Mouse (Mus musculus): ENCODE data around the gene Spaar. TPM values are rescaled to one million over a fixed set of nuclear protein-coding genes. Genes with fewer than 3 reads are reported as not detected.

Gene Spaar
- polyA plus RNA-seq, 1 experiment from 2014 or later, result 0.08 TPM

- Histone ChIP-seq H3K36me3 (replicated peaks; ENCODE audit: control insufficient read depth, insufficient read depth, low read depth, low read length) (no peaks in the 10 kb centered on the region), H3K4me2 (ENCODE audit: low read depth, low read length) (no peak overlapping the region), H3K9ac (replicated peaks; ENCODE audit: low read length) (no peak overlapping the region), H3K4me1 (ENCODE audit: control insufficient read depth, insufficient read depth, low read length) (no peaks in the 10 kb centered on the region), H3K9me3 (replicated peaks; ENCODE audit: control insufficient read depth, low read length) (no peaks in the 10 kb centered on the region), H3K4me3 (ENCODE audit: low read depth, low read length) (no peak overlapping the region), H3K27me3 (ENCODE audit: control insufficient read depth, insufficient read depth, low read length) (no peaks in the 10 kb centered on the region), H3K27ac (replicated peaks; ENCODE audit: low read depth, low read length) (no peak overlapping the region)
- ATAC-seq (replicated peaks; ENCODE audit: insufficient number of reproducible peaks, low FRiP score, low TSS enrichment, low read depth) (no peak), DNase-seq (ENCODE audit: low spot score) (no peak)
- WGBS, result 76% methylated on average over 5 of the region's 5 CpGs
Measured at GRCm38 (mm10) chr4:43733186-43733585, 3.4 kb downstream of the Spaar start.

- no peak for DNase-seq (ENCODE audit: low spot score)
- H3K4me1 ChIP-seq (ENCODE audit: control insufficient read depth, insufficient read depth, low read length), result no peaks in the 10 kb centered on the region
- no peak for ATAC-seq (replicated peaks; ENCODE audit: insufficient number of reproducible peaks, low FRiP score, low TSS enrichment, low read depth)
- WGBS, result 44% methylated on average over 6 of the region's 6 CpGs
- no peak overlapping the region for H3K27ac ChIP-seq (replicated peaks; ENCODE audit: low read depth, low read length)
- no peak overlapping the region for H3K9ac ChIP-seq (replicated peaks; ENCODE audit: low read length)
- no peak overlapping the region for H3K4me2 ChIP-seq (ENCODE audit: low read depth, low read length)
- H3K4me3 ChIP-seq (ENCODE audit: low read depth, low read length), result no peak overlapping the region
- H3K9me3 ChIP-seq (replicated peaks; ENCODE audit: control insufficient read depth, low read length), result no peaks in the 10 kb centered on the region
- no peaks in the 10 kb centered on the region for H3K27me3 ChIP-seq (ENCODE audit: control insufficient read depth, insufficient read depth, low read length)
- no peaks in the 10 kb centered on the region for H3K36me3 ChIP-seq (replicated peaks; ENCODE audit: control insufficient read depth, insufficient read depth, low read depth, low read length)
Measured at GRCm38 (mm10) chr4:43737144-43737543, 7.3 kb downstream of the Spaar start.

GRCm38 (mm10) chr4:43738989-43739674 lies 9.3 kb downstream of the Spaar start:
- Histone ChIP-seq H3K9ac (replicated peaks; ENCODE audit: low read length) (no peak overlapping the region), H3K4me2 (ENCODE audit: low read depth, low read length) (no peak overlapping the region), H3K4me3 (ENCODE audit: low read depth, low read length) (no peak overlapping the region), H3K27ac (replicated peaks; ENCODE audit: low read depth, low read length) (no peak overlapping the region), H3K4me1 (ENCODE audit: control insufficient read depth, insufficient read depth, low read length) (no peaks in the 10 kb centered on the region), H3K9me3 (replicated peaks; ENCODE audit: control insufficient read depth, low read length) (no peaks in the 10 kb centered on the region), H3K36me3 (replicated peaks; ENCODE audit: control insufficient read depth, insufficient read depth, low read depth, low read length) (no peaks in the 10 kb centered on the region), H3K27me3 (ENCODE audit: control insufficient read depth, insufficient read depth, low read length) (no peaks in the 10 kb centered on the region)
- 70% methylated on average over 8 of the region's 8 CpGs for WGBS
- ATAC-seq (replicated peaks; ENCODE audit: insufficient number of reproducible peaks, low FRiP score, low TSS enrichment, low read depth) (no peak), DNase-seq (ENCODE audit: low spot score) (no peak)

GRCm38 (mm10) chr4:43741526-43741925 lies 11.7 kb downstream of the Spaar start:
- H3K9ac ChIP-seq (replicated peaks; ENCODE audit: low read length), result no peak overlapping the region
- no peaks in the 10 kb centered on the region for H3K9me3 ChIP-seq (replicated peaks; ENCODE audit: control insufficient read depth, low read length)
- no peaks in the 10 kb centered on the region for H3K36me3 ChIP-seq (replicated peaks; ENCODE audit: control insufficient read depth, insufficient read depth, low read depth, low read length)
- H3K4me1 ChIP-seq (ENCODE audit: control insufficient read depth, insufficient read depth, low read length), result no peaks in the 10 kb centered on the region
- DNase-seq (ENCODE audit: low spot score), result no peak
- no peak overlapping the region for H3K4me3 ChIP-seq (ENCODE audit: low read depth, low read length)
- H3K4me2 ChIP-seq (ENCODE audit: low read depth, low read length), result no peak overlapping the region
- H3K27ac ChIP-seq (replicated peaks; ENCODE audit: low read depth, low read length), result no peak overlapping the region
- WGBS, result 56% methylated on average over 5 of the region's 5 CpGs
- H3K27me3 ChIP-seq (ENCODE audit: control insufficient read depth, insufficient read depth, low read length), result no peaks in the 10 kb centered on the region
- ATAC-seq (replicated peaks; ENCODE audit: insufficient number of reproducible peaks, low FRiP score, low TSS enrichment, low read depth), result no peak

- DNase-seq (ENCODE audit: low spot score) (no peak), ATAC-seq (replicated peaks; ENCODE audit: insufficient number of reproducible peaks, low FRiP score, low TSS enrichment, low read depth) (no peak)
- Histone ChIP-seq H3K36me3 (replicated peaks; ENCODE audit: control insufficient read depth, insufficient read depth, low read depth, low read length) (no peaks in the 10 kb centered on the region), H3K27ac (replicated peaks; ENCODE audit: low read depth, low read length) (no peak overlapping the region), H3K4me2 (ENCODE audit: low read depth, low read length) (no peak overlapping the region), H3K9me3 (replicated peaks; ENCODE audit: control insufficient read depth, low read length) (no peaks in the 10 kb centered on the region), H3K4me3 (ENCODE audit: low read depth, low read length) (no peak overlapping the region), H3K4me1 (ENCODE audit: control insufficient read depth, insufficient read depth, low read length) (no peaks in the 10 kb centered on the region), H3K27me3 (ENCODE audit: control insufficient read depth, insufficient read depth, low read length) (no peaks in the 10 kb centered on the region), H3K9ac (replicated peaks; ENCODE audit: low read length) (no peak overlapping the region)
- 34% methylated on average over 4 of the region's 4 CpGs for WGBS
Measured at GRCm38 (mm10) chr4:43742637-43743036, 12.8 kb downstream of the Spaar start.

- no peak overlapping the region for H3K4me2 ChIP-seq (ENCODE audit: low read depth, low read length)
- no peak overlapping the region for H3K27ac ChIP-seq (replicated peaks; ENCODE audit: low read depth, low read length)
- DNase-seq (ENCODE audit: low spot score), result no peak
- ATAC-seq (replicated peaks; ENCODE audit: insufficient number of reproducible peaks, low FRiP score, low TSS enrichment, low read depth), result no peak
- no peaks in the 10 kb centered on the region for H3K9me3 ChIP-seq (replicated peaks; ENCODE audit: control insufficient read depth, low read length)
- H3K36me3 ChIP-seq (replicated peaks; ENCODE audit: control insufficient read depth, insufficient read depth, low read depth, low read length), result no peaks in the 10 kb centered on the region
- 48% methylated on average over 1 of the region's 1 CpGs for WGBS
- no peaks in the 10 kb centered on the region for H3K4me1 ChIP-seq (ENCODE audit: control insufficient read depth, insufficient read depth, low read length)
- H3K27me3 ChIP-seq (ENCODE audit: control insufficient read depth, insufficient read depth, low read length), result no peaks in the 10 kb centered on the region
- H3K4me3 ChIP-seq (ENCODE audit: low read depth, low read length), result no peak overlapping the region
- no peak overlapping the region for H3K9ac ChIP-seq (replicated peaks; ENCODE audit: low read length)
Measured at GRCm38 (mm10) chr4:43743099-43743498, 13.3 kb downstream of the Spaar start.

- Histone ChIP-seq H3K9ac (replicated peaks; ENCODE audit: low read length) (no peak overlapping the region), H3K4me1 (ENCODE audit: control insufficient read depth, insufficient read depth, low read length) (no peaks in the 10 kb centered on the region), H3K9me3 (replicated peaks; ENCODE audit: control insufficient read depth, low read length) (no peaks in the 10 kb centered on the region), H3K4me3 (ENCODE audit: low read depth, low read length) (no peak overlapping the region), H3K4me2 (ENCODE audit: low read depth, low read length) (no peak overlapping the region), H3K36me3 (replicated peaks; ENCODE audit: control insufficient read depth, insufficient read depth, low read depth, low read length) (no peaks in the 10 kb centered on the region), H3K27ac (replicated peaks; ENCODE audit: low read depth, low read length) (no peak overlapping the region), H3K27me3 (ENCODE audit: control insufficient read depth, insufficient read depth, low read length) (no peaks in the 10 kb centered on the region)
- WGBS, result 17% methylated on average over 6 of the region's 6 CpGs
- ATAC-seq (replicated peaks; ENCODE audit: insufficient number of reproducible peaks, low FRiP score, low TSS enrichment, low read depth) (no peak), DNase-seq (ENCODE audit: low spot score) (peak; percentile 79)
Measured at GRCm38 (mm10) chr4:43745187-43745586, 15.4 kb downstream of the Spaar start.

GRCm38 (mm10) chr4:43757213-43757612 lies 27.4 kb downstream of the Spaar start:
- Histone ChIP-seq H3K27me3 (ENCODE audit: control insufficient read depth, insufficient read depth, low read length) (no peaks in the 10 kb centered on the region), H3K4me3 (ENCODE audit: low read depth, low read length) (no peak overlapping the region), H3K36me3 (replicated peaks; ENCODE audit: control insufficient read depth, insufficient read depth, low read depth, low read length) (no peaks in the 10 kb centered on the region), H3K4me1 (ENCODE audit: control insufficient read depth, insufficient read depth, low read length) (no peaks in the 10 kb centered on the region), H3K9me3 (replicated peaks; ENCODE audit: control insufficient read depth, low read length) (no peaks in the 10 kb centered on the region), H3K27ac (replicated peaks; ENCODE audit: low read depth, low read length) (no peak overlapping the region), H3K9ac (replicated peaks; ENCODE audit: low read length) (no peak overlapping the region), H3K4me2 (ENCODE audit: low read depth, low read length) (no peak overlapping the region)
- whole genome bisulfite sequencing, result 81% methylated on average over 6 of the region's 6 CpGs
- ATAC-seq (replicated peaks; ENCODE audit: insufficient number of reproducible peaks, low FRiP score, low TSS enrichment, low read depth) (no peak), DNase-seq (ENCODE audit: low spot score) (no peak)
